Mouse (Mus musculus): ENCODE measurements around the gene Upk3b. TPM values are rescaled to one million over a fixed set of nuclear protein-coding genes. Genes with fewer than 3 reads are reported as not detected.
A peak's percentile ranks its signal among the peaks of the same experiment; 100 is the strongest.

Upk3b gene
- total RNA-seq (2022), result not detected

DNA sequence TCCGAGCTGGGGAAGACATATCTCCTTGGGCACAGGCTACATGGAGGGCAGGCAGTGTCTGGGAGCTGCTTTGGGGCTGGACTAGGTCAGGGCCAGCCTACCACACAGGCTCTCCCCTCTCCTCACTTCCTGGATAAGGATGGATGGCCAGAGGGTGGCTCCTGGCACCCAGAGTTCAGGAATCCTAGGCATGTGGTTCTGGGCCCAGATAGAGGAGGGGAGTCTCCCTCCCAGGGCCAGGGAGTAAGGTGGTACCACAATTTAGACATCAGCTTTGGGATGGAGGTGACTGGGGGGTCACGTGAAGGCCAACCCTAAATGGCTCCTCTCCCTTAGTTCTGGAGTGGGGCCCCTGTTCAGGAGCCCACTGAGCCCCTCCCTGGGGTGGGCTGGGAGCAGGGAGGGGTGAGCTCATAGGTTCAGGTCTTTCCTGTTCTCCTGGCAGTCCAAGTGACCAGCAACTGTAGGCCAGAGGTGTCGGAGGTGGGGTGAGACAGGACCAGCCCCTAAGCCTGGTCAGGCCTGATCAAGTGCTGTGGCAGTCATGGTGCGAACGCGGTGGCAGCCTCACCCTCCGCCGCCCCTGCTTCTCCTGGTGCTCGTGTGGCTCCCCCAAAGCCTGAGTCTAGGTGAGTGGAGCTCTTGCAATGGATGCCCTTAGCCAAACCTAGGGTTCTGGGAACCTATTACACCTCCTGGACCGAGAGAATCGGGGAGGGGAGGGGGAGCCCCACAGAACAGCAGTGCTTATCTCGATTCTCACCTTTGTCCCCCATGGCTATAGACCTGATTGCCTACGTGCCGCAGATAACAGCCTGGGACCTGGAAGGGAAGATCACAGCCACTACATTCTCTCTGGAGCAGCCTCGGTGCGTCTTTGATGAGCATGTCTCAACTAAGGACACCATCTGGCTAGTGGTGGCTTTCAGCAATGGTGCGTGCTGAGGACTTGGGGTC is at the start of gene Upk3b:
Gene Upk3b, plus strand, starts transcription at position 239 of the 957 bp plus-strand sequence.
- no peak for DNase-seq (ENCODE audit: low spot score in 2 of 2)

- DNase-seq (ENCODE audit: low spot score in 2 of 2), result no peak
Measured at GRCm38 (mm10) chr5:135990601-135991000, 47.7 kb upstream of the Upk3b start.

- DNase-seq (ENCODE audit: low spot score in 2 of 2), result no peak
Measured at GRCm38 (mm10) chr5:135993381-135993965, 44.8 kb upstream of the Upk3b start.

- no peak for DNase-seq (ENCODE audit: low spot score in 2 of 2)
Measured at GRCm38 (mm10) chr5:135994335-135994724, 44.0 kb upstream of the Upk3b start.

- DNase-seq (ENCODE audit: low spot score in 2 of 2), result peak; percentile 75 to 84
Measured at GRCm38 (mm10) chr5:135994725-135995687, 43.3 kb upstream of the Upk3b start, which contains the start of gene Dtx2. Gene Dtx2 (plus strand): TSS chr5:135994800.

GRCm38 (mm10) chr5:135996162-135996561 is 42.1 kb upstream of the Upk3b start:
- DNase-seq (ENCODE audit: low spot score in 2 of 2), result no peak

DNA sequence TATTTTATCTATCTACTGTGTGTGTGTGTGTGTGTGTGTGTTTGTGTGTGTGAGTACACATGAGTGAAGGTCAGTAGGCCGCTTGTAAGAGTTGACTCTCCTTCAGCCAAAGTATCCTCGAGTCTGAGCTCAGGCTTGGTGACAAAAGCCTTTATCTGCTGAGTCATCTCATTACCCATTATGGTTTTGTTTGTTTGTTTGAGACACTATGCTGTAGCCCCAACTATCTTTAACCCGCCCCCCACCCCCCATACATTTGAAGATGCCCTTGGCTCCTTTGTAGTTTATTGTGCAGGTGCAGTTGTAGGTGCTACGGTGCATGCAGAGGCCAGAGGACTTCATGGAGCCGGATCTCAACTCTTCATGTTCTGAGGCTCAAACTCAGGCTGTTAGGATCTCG is 37.1 kb upstream of the Upk3b start:
- DNase-seq (ENCODE audit: low spot score in 2 of 2), result no peak

DNA sequence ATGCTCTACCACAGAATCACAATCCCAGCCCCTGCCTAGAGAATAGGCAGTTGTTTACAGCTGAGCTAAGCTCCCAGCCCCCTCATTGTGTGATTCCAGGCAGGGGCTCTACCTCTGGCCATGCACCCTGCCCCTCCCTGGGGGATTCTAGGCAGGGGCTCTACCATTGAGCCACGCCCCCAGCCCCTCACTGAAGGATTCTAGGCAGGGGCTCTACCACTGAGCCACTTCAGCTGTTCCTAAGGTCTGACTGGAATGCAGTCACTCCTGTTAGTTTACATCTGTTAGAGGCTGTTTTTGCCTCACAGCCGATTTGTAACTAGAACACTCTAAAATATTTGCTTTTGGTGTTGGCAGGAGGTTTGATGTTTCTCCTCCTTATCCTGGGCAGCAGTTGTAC is 36.0 kb upstream of the Upk3b start:
- no peak for DNase-seq (ENCODE audit: low spot score in 2 of 2)

GRCm38 (mm10) chr5:136002751-136003151 is 35.5 kb upstream of the Upk3b start:
- DNase-seq (ENCODE audit: low spot score in 2 of 2), result no peak

GRCm38 (mm10) chr5:136004537-136004936 is 33.8 kb upstream of the Upk3b start:
- DNase-seq (ENCODE audit: low spot score in 2 of 2), result no peak

- DNase-seq (ENCODE audit: low spot score in 2 of 2), result no peak
Measured at GRCm38 (mm10) chr5:136007745-136008144, 30.6 kb upstream of the Upk3b start.

- no peak for DNase-seq (ENCODE audit: low spot score in 2 of 2)
Measured at GRCm38 (mm10) chr5:136014877-136015276, 23.4 kb upstream of the Upk3b start.

DNA sequence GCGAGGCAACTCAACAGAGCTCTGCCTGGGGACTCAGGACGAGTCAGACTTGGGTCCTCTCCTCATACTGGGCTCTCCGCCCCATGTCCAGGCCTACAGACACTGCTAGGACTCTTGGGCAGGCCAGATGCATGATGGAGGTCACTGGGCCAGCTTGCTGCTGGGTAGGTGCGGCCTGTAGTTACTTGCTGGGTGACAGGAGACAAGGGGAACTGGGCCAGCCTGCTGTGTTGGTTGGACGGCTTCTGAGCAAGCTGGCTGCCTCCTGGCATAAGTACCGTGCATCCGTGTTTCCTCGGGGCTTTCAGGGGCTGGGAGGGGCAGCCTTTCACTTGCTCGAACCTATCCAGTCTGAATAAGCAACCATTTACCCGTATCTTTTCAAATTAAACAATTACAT is 22.7 kb upstream of the Upk3b start:
- no peak for DNase-seq (ENCODE audit: low spot score in 2 of 2)

DNA sequence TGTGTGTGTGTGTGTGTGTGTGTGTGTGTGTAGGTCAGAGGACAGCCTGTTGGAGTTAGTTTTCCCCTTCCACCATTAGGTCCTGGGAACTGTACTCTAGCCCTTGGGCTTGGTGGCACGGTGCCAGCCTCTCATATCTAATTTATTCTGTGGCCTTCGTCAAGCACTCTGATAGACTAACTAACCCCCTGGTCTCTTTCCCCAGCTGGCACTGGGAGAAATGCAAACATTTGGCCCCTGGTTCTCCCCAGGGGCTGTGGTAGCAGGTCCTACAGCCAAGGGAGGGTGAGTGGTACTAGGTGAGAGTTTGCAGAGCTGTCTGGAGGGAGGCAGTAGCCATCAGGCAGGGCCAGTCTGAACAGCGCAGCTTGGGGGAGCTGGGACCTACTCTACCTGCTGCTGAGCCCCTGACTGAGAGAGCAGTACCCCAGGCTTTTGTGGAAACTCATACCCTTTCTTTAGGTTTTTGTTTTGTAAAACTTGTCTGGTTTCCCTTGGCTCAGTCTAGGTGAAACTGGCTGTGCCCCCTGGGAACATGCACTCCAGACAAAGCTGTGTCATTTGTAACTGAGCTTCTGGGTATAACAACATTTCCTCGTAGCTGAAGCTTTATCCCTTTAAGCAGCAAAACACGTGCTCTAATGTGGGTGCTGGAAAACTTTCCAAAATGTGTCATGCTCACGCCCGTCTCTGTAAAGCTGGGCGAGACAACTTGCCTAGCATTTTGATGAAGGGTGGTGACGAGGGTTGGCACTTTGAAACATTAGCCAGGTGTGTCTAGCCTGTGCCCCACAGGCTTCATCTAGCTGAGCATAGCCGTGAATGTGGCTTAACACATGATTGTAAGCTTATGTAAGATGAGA is 22.1 kb upstream of the Upk3b start:
- no peak for DNase-seq (ENCODE audit: low spot score in 2 of 2)

- no peak for DNase-seq (ENCODE audit: low spot score in 2 of 2)
Measured at GRCm38 (mm10) chr5:136017262-136017661, 21.0 kb upstream of the Upk3b start.

DNA sequence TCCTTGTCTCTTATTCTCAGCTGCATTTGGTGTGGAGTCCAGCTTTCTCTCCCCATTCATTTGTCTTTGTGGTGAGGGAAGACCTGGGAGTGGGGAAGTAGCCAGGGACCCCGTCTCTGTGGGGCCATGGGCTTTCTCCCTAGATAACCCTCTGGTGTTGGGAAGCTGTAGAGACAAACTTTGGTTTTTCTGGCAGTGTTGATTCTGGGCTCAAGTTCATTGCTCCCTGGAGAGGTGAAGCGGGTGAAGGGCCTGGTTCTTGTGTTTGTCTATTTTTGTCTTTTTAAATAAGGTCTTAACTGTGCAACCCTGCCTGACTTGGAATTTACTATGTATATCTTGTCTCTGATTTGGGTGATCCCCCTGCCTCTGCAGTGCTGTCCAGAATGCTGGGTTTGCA is 19.6 kb upstream of the Upk3b start:
- DNase-seq (ENCODE audit: low spot score in 2 of 2), result no peak

GRCm38 (mm10) chr5:136019907-136020306 is 18.4 kb upstream of the Upk3b start:
- DNase-seq (ENCODE audit: low spot score in 2 of 2), result no peak

GRCm38 (mm10) chr5:136025712-136026111 is 12.6 kb upstream of the Upk3b start:
- DNase-seq (ENCODE audit: low spot score in 2 of 2), result no peak

DNA sequence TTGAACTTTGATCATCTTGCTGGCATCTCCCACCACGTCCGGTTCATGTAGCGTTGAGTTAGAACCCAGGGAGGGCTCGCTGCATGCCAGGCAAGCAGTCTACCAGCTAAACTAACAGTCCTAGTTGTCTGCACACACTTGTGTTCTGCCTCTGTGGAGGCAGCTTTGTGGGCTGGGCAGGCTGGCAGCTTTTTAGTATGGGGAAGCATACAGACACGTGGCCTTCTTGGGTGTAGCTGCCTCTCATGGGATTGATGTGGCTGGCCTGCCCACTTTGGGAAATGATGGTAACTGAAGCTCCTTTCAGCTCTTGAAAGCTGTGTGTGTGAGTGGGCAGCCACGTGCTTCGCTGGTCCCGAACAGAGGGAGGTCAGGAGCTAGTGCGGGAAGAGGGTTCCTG is 11.4 kb upstream of the Upk3b start:
- DNase-seq (ENCODE audit: low spot score in 2 of 2), result no peak

GRCm38 (mm10) chr5:136027612-136028311 is 10.5 kb upstream of the Upk3b start:
- no peak for DNase-seq (ENCODE audit: low spot score in 2 of 2)

Measured in left cerebral cortex, adult 8-10 months (tissue).